Mouse (Mus musculus): Measurements from ENCODE around the gene Cox17.
"Not testable (repeated sequence)": the region's sequence is repeated elsewhere in the genome, so short reads cannot be mapped to it uniquely, and the experiment has no call there.

The Cox17 gene

DNA sequence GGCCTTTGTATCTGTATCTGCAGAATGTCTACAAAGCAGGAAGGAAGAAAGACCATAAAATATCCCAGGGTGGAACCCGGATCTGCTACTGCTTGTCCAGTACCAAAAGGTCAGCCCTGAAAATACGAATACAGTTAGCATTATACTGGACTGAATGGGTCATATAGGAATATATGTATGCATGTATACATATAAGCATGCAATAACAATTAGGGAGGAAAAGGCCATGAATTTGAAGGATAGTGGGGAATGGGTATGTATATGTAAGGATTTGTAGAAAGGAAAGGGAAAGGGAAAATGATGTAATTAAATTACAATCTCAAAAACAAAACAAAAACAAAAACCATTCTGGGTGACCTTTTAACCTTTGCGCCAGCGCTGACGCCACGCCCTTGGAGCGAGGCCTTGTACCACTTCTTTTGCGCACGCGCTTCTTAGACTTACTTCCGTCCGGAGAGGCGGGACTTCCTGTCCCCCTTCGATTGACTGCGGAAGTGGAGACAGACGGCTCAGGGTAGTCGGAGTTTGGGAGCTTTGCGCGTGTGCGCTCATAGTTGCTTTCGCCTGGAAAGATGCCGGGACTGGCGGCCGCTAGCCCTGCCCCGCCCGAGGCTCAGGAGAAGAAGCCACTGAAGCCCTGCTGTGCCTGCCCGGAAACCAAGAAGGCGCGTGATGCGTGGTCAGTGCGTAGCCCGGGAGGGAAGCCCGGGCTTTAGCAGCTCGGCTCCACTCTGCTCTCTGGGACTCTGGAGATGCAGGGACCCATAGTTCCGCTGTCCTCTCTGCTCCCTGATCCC is at the start of gene Cox17, which contains the start of gene Gm21987:
Gene Cox17 (plus strand): TSS at position 463 of the 797 bp plus-strand sequence.
Gene Gm21987 (plus strand): TSS at position 512 of the 797 bp plus-strand sequence.
- DNase-seq (ENCODE audit: low read depth, low spot score): peak; percentile 85

DNA sequence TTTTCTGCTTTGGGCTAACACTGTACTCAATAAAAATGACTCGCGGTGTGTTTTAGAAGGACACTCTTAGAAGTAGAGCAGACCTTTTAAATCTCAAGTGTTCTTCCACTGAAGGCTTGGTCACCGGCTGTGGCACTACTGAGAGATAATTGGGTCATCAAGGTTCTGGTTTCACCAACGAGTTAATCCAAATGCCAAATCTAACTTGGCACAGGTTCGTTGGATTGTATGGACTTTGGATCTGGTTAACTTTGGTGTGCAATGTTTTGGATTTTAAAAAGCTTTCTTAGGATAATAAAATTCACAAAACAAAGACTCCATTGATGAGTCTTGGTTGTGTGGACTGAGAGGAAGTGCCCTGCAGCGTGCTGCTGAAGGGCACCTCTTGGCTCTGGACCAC is 48.4 kb upstream of the Cox17 start:
- DNase-seq (ENCODE audit: low read depth, low spot score): no peak

DNA sequence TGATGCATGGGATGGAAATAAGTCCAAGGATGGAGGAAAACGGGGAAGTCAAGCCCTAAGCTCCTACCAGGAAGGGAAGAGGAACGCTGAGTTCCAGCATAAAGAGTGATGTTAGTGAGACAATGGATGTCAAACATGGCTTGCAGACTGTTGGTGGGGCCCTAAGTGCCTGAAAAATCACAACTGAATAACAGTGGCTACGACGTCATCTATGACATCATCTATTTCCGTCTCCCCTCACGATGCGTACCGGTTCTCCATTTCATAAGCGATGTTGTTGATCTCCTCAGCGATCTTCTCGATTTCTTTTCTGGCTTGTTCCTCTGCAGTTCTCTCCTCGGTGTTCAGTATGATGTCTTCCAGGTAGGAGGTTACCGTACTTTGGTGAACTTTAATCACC is 44.4 kb upstream of the Cox17 start:
- DNase-seq (ENCODE audit: low read depth, low spot score): no peak

DNA sequence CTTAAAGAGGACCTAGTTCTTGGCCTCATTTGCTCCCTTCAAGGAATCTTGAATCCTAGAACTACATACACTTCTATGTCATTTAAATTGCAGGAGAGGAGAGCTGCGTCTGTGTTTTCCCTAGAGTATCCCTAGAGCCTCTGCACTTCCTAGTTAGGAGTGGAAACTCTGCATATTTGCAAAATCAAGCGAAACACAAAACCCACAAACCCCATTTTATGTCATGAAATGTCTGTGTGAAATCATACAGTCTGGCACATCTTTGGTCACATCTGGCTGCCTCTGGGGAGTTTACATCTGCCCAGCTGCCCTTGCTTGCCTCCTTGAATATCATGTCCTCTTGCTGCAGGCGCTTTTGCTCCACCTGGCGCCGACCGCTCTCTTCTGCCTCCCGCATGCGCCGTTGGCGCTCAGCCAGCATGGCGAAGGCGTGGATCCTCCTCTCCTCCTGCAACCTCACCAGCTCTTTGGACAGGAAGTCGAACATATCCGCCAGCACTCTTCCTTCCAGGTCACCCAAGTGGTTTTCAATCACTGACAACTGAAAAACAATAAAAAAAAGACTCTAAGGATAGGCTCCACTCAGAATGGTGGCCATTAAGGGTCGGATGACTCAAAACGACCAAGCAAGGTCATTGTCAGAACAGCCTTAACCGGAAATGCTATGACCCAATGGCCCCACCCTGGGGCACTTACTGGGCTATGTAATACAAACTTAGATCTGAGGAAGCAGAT is 42.2 kb upstream of the Cox17 start:
- no peak for DNase-seq (ENCODE audit: low read depth, low spot score)

DNA sequence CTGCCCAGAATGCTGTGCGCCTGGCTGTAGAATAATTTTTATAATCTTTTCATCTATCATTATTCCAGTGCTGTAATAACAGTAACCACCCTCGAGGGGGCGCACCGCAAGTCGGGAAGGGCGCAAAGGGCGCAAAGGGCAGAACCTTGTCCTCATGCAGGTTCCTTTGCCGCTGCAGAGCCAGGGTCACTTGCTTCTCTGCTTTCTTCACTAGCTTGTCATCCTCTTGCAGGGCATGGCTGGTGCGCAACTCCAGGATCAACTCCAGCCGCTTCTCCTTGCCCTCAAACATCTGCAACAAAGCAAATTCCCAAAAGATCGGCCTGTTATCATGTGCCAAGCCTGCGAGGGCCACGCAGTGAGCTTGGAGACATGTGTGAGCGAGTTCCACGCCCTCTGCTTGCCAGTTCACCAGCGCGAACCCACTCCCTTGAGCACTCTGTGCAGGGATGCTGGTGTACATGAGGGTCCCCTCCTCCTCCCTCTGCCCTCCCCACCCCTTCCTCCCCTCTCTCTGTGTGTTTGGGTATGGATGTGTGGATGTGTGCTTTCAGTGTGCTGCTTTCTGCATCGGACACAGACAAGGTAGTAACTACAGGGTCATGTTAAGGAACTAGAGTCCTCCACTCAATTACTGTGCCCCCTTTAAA is 40.1 kb upstream of the Cox17 start:
- no peak for DNase-seq (ENCODE audit: low read depth, low spot score)

DNA sequence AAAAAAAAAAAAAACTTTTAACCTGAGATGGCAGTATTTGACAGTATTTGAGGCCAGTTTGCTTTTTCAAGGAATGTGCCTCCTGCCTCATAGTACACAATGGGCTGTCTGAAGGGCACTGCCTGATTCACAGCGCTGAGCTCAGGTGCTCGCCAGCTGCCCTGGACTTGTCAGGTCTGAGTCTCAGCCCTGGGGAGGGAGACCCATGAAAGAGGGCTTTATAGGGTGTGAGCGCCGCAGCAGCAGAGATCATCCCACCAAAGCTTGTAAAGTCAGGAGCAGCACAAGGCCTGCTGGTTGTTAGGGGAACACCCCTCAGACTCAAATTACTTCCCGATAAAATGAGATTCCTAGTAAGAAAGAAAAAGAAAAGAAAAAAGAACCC is 39.6 kb upstream of the Cox17 start:
- DNase-seq (ENCODE audit: low read depth, low spot score): no peak

DNA sequence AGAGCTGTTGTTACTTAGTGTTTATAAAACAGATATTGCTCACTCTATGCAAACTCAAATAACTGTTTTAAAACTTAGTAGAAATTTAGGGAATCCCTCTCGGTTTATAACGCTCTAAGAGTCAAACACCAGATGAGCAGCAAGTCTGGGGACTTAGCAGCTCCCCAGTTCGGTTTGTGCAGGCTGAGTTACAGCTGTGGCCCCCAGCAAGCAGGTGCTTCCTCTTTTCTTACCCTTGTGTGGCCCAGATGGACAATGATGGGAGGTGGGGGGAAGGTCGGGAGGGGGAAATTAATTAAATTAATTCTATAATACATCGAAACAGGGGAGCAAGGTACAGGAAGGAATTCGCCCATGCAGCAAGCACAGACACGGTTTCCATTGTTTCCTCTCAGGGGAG is 39.1 kb upstream of the Cox17 start:
- no peak for DNase-seq (ENCODE audit: low read depth, low spot score)

DNA sequence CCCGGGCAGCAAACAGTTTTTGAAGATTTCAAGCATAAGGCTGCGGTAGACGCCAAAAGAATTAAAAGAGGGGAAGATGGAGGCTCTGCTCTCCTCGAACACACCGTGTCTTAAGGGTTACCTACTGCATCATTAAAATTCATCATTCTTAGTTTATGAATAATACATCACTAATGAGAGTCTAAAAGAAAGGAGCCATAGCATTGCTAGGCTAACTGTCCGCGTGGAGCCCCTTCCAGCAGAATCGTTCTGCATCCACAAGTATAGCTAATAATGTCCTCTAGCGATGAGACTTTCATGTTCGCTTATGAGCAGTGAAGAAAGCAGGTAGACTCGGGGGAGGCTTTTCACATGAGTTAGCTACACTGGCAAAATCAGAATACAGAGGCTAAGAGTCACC is 38.6 kb upstream of the Cox17 start:
- no peak for DNase-seq (ENCODE audit: low read depth, low spot score)

DNA sequence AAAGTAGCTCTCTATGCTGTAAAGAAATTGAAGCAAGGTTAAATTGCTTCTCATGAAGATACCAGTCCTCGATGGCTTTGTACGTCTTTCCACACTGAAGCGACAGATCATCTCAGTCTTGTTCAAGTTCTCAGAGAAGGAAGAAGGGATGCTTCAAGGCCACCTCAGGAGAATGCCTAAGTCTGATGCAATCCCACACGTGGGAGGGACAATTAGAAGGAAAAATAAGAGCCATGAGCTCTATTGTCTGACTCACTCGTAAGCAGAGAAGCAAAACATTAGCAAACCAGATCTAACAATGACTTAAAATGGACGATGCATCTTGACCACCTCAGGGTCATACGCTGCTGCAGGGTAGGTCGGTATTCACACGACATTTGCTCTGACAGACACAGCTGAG is 28.3 kb upstream of the Cox17 start:
- DNase-seq (ENCODE audit: low read depth, low spot score): no peak

DNA sequence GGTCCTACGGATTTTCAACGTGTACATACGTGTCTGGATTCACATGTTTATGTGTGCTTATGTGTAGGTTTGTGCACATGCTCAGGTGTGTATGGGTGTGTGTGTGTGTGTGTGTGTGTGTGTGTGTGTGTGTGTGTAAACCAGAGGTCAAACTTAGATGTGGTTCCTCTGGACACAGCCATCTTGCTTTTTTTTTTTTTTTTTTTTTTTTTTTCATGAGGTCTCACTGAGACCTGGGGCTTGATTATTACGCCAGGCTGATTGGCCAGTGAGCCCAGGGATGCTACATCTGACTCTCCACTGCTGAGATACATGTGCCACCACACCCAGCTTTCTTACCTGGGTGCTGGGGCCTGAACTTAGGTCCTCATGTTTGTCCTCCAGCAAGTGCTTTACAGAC is 27.7 kb upstream of the Cox17 start:
- DNase-seq (ENCODE audit: low read depth, low spot score): no peak

DNA sequence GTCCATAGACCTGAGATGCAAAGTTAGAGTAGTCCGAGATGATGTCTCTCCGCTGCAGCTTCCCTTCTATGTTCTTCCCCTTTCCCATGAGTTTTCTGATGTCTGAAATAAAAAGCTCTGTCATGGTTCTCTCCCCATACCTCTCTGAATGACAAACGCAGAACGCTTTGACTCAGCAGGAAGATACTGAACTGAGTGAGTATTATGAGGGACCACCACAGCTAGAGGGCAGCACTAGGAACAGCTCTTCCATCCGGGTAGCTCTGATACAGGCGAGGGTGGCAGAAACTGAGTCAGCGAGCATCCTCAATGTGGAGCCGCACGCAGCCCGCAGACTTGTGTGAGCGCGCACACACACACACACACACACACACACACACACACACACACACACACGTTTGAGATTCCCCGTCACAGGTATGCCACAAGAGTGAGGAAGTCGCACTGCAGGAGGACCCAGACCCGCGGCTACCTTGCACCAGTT is 25.3 kb upstream of the Cox17 start:
- DNase-seq (ENCODE audit: low read depth, low spot score): peak; percentile 26

DNA sequence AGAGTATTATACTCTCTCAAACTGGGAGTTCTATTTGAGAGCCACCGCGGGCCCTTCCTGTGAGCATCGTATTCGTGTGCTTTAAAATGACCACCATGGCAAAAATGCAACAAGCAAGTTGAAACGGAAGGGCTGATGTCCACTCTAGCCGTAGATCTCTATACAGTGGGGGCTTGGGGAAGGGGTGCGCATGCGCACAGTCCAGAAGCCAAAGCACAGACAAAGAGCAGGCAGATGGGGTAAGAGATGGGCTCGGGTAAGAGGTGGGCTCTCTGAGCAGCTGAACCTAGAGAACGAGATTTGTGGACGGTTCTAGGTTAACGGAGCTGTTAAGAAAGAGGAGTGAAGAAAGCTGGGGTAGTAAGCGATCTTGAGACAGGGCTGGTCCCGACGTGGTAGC is 22.5 kb upstream of the Cox17 start:
- no peak for DNase-seq (ENCODE audit: low read depth, low spot score)

DNA sequence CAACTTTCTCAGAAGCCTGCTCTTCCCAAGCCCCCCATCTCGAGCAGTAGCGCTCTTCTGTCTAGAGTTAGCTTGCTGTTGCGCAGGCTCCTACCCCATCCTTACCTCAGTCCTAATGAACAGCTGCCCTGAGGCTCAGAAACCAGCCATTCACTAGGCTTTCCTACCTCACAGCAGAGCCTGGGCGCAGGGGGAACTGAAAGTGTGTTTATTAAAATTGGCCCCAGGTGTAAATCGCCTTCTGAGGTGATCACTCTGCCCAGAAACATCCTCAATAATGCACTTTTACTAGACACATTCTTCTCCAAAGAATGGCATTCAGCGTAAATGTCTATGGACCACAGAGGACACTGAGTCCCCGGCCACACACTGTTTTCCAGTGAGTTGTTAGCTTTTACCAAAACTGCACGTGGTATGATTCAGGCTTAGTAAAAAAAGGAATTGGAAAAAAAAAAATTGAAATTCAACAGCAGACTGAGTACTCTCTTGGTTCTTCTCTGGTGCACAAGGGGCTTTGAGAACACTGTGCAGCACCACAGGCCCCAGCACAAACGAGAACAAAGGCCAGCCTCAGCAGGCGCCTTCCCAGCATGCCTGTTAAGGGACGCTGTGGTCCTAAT is 19.9 kb upstream of the Cox17 start:
- DNase-seq (ENCODE audit: low read depth, low spot score): no peak

DNA sequence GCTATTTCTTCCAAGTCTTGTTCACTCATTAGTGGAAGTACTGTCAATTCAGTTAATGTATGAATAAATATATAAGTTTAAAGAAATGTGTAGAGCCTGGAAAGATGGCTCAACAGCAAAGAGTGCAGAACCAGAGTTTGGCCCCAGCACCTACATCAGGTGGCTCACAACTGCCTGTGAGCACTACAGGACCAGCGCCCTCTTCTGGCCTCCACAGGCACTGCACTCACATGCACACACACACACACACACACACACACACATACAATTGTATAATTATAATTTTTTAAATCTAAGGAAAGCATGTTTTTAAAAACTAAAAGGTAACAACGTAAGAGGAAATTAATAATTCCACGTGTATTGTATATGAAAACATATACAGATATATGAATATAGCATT is 17.5 kb upstream of the Cox17 start:
- no peak for DNase-seq (ENCODE audit: low read depth, low spot score)

DNA sequence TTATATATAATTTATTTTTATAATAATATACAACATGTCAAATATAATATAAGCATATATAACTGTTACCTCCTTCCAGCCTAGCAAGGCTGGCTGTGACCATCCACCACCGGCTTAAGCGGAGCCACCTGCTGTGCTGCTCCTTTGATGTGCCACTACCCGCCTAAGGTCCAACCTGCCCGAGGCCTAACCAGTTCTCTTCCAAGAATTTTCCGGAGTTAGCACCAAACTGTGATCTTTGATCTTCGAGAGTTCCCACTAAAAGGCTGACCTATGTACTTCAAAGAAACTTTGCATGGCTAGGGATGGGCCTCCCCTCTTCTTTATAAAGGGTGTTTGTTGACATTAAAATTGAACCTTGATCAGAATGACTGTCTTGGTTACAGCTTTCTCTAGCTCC is 12.4 kb upstream of the Cox17 start:
- DNase-seq (ENCODE audit: low read depth, low spot score): no peak

DNA sequence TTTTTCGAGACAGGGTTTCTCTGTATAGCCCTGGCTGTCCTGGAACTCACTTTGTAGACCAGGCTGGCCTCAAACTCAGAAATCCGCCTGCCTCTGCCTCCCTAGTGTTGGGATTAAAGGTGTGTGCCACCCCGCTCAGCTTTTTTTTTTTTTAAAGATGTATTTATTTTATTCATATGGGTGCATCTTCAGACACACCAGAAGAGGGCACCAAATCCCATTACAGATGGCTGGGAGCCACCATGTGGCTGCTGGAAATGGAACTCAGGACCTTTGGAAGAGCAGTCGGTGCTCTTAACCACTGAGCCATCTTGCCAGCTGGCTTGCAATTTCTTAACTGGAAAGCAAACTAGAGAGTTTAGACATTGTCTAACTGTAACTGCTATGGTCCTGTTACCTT is 8.7 kb upstream of the Cox17 start:
- not testable (repeated sequence) for DNase-seq (ENCODE audit: low read depth, low spot score)

DNA sequence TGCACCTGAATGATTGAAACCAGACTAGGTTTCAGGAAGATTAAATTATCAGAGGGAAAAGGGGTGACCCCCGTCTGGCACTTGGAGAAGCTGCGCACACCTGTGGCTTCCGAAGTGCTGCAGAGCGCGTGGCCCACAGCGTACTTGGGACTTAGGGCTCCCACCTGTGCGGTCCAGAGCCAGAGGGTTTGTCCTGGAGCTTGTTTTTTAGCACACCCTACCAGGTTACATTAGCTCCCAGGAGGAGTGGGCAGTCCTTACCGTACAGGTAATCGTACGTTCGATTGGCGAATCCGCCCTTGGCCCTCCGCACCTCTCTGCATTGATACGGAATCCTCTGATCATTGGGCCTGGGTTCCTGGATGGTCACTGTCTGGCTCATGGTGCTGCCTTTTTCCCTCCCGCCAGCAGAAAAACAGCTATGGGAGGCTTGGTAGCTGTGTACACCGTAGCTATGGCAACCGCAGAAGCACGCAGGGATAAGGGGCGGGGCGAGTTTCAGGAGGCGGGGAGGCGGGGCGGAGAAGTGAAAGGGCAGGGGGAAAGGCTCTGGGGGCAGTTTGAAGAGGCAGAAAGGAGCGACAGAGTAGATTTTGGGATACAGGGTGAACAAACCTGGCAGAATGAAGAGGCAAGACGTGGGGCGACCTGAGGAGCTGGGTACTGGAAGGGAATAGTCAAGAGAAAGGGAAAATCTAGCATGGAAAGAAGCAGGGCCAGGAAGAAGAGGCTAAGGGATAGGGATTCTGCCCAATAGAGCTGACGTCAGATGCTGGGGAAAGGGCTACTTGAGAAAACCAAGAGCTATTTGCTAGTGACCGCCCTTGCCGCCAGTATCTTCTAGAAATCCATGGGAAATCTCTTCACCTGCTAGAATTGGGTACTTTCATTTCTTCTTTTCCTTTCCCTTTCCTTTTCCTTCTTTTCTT is 5.1 kb upstream of the Cox17 start, which contains the start of gene Maats1:
Gene Maats1 (minus strand): TSS at position 748 of the 929 bp plus-strand sequence.
- DNase-seq (ENCODE audit: low read depth, low spot score): peak; percentile 26

DNA sequence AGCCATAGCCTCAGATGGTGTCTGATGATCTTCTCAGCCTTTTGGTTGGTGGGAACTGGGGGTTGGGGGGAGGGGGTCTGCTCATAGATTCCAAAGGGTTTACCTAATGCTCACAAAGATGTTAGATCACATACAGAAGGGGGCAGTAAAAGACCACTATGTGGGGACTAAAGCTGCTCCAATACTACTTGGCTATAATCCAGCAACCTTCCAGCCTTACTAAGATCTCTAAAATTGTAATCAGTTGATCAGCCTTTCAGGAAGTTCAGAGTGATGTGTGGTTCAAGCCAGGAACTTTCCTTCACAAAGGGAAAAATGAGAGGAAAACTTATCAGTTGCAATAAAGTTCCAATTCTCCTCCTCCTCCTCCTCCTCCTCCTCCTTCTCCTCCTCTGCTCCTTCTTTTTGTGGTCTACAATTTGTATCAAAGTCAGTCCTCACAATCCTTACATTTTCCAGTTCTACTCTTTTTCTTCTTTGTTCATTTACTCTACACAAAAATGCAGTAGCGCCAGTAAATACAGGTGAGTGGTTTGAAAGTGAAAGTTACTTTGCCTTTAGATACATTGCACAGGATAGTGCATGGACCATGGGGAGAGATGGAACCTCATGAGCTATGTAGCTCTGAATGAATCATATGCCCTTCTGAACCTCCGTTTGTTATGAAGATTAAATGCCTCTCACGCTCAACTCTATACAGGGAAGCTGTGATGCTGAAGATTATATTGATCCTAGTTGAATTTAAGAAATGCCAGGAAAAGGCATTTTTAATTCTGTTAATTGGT is 1.7 kb upstream of the Cox17 start:
- no peak for DNase-seq (ENCODE audit: low read depth, low spot score)

DNA sequence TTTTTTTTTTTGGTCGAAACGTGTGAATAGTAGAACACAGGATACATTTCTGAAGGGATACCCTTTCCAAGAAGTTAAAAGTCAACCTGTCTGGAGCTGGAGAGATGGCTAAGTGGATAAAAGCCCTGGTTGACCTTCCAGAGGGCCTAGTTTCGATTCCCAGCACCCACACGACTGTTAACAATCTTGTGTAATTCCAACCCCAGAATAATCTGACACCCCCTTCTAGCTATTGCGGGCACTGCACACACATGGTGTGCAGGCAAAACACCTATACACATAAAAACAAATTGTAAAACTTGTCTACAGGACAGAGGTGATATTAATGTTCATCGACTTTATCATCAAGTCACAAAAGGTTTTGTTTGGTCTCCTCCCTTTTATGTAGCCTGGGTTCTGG is 797 bp downstream of the Cox17 start:
- DNase-seq (ENCODE audit: low read depth, low spot score): no peak

DNA sequence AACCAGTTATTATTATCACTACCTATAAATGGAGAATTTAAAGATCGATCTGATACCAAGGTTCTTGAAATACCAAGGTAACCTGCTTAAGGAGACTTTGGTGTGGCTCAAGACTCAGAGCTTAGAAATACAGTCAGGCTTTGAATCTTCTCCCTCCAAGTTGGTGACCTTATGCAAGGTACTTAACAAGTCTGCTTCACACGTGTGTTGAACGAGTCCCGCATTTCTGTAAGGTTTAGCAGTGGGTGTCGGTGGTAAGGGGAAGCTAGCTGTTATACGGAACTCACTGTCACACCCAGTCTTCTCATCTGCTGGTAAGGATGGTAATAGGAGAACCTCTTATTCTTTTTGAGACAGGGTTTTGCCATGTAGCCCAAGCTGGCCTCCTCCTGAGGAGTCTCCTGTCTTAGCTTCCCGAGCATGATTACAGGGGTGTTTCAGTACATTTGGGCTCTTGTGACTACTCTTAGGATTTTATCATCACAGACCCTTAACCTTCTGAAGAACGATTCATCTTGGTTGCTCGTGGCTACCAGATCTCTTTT is 1.5 kb downstream of the Cox17 start:
- DNase-seq (ENCODE audit: low read depth, low spot score): no peak
